Mouse (Mus musculus) embryonic facial prominence, embryonic 11.5 days (tissue): ENCODE data around the gene Gpr63. TPM values are rescaled to one million over a fixed set of nuclear protein-coding genes. Genes with fewer than 3 reads are reported as not detected.

Source experiments
- ATAC-seq: fragments of 200-750 bp; cut with Nextera tagmentation; replicated peaks from 2 replicates; pipeline ENCODE4 v1.8.0; 2017; ENCODE audit warnings: low read depth; ENCODE audit not compliant: insufficient number of reproducible peaks, low FRiP score, low TSS enrichment
- DNase-seq: peaks from one replicate; pipeline ENCODE4 v3.0.0-alpha.2; 2015; ENCODE audit warnings: low spot score
- H3K27ac ChIP-seq: fragments of 300-500 bp; sonication (generic); replicated peaks from 2 replicates; pipeline ENCODE4 v1.5.1; 2014; ENCODE audit warnings: mild to moderate bottlenecking, low read depth, low read length, control low read depth
- H3K27me3 ChIP-seq: fragments of 300-500 bp; sonication (generic); 2 replicates; pipeline ENCODE4 v1.6.1; 2014; ENCODE audit warnings: mild to moderate bottlenecking, low read length, moderate library complexity, mixed read lengths; ENCODE audit not compliant: control insufficient read depth, insufficient read depth
- H3K36me3 ChIP-seq: fragments of 300-500 bp; sonication (generic); replicated peaks from 2 replicates; pipeline ENCODE4 v1.6.1; 2014; ENCODE audit warnings: low read depth, mild to moderate bottlenecking, low read length, moderate library complexity, mixed read lengths; ENCODE audit not compliant: control insufficient read depth, insufficient read depth
- H3K4me1 ChIP-seq: fragments of 300-500 bp; sonication (generic); 2 replicates; pipeline ENCODE4 v1.6.1; 2014; ENCODE audit warnings: low read length, mixed read lengths; ENCODE audit not compliant: control insufficient read depth, insufficient read depth
- H3K4me2 ChIP-seq: fragments of 300-500 bp; sonication (generic); 2 replicates; pipeline ENCODE4 v1.6.1; 2014; ENCODE audit warnings: low read depth, mild to moderate bottlenecking, control low read depth, low read length, moderate library complexity
- H3K4me3 ChIP-seq: fragments of 300-500 bp; sonication (generic); 2 replicates; pipeline ENCODE4 v1.5.1; 2014; ENCODE audit warnings: low read depth, low read length, control low read depth
- H3K9ac ChIP-seq: fragments of 300-500 bp; sonication (generic); replicated peaks from 2 replicates; pipeline ENCODE4 v1.6.1; 2014; ENCODE audit warnings: mild to moderate bottlenecking, control low read depth, low read length
- H3K9me3 ChIP-seq: fragments of 300-500 bp; sonication (generic); replicated peaks from 2 replicates; pipeline ENCODE4 v1.6.1; 2016; ENCODE audit warnings: mild to moderate bottlenecking, low read length, inconsistent platforms, mixed read lengths; ENCODE audit not compliant: control insufficient read depth
- WGBS: fragments of 180-500 bp; shearing (Covaris S2); extraction: QIAGEN DNeasy Blood & Tissue Kit; methylation state at CpG from one replicate; pipeline ENCODE4 v1.1.7; 2014; 5-methylcytosine and 5-hydroxymethylcytosine counted together
- polyA plus RNA-seq: library from polyadenylated mRNA; unstranded; fragments of >200 nt; fragmentation: Nextera tagmentation; extraction: Ambion mirVana; gene quantifications from 2 replicates; pipeline ENCODE4 v1.2.1, GENCODE M21; 2014

The Gpr63 gene
- polyA plus RNA-seq = 2.5 and 3.1 TPM in 2 replicates

DNA sequence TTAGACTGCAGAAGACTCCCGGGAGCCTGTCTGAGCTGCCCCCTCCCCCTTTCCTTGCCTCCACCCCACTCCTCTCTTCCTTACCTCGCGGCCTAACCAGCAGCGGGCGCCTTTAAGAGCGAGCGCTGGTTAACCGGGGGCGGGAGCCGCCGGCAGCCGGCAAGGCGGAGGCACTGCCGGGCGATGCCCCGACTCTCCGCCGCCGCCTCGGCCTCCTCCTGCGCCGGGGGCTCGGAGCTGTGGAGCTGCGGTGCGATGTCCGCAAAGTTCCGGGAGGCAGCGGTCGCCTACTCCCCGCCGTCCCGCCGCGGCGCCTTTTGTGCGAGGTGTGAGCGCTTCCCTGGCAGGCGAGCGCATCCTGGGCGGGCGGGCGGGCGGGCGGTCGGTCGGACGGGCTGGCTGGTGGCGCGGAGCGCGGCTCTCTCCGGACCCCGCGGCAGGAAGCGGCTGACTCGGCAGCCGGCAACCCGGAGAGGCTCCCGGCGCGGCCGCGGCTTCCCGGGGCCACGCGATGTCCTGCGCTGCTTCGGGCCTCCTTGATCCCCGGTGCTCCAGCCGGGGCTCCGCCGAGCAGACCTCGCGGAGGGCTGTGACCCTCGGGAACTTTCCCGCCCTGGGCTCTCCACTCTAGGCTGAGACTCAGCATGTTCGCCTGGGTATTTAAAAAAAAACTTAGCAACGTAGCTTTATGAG lies at the start of gene Gpr63:
Gene Gpr63, plus strand, starts transcription at position 109 of the 693 bp plus-strand sequence.
- H3K9ac ChIP-seq = peak within 1 kb of the TSS; percentile 95
- H3K4me2 ChIP-seq = peak within 1 kb of the TSS; percentile 64
- no peaks in the 10 kb centered on the region for H3K27me3 ChIP-seq
- H3K4me3 ChIP-seq = peak within 1 kb of the TSS; percentile 66
- no peaks in the 10 kb centered on the region for H3K4me1 ChIP-seq
- H3K36me3 ChIP-seq = no peaks in the 10 kb centered on the region
- peak within 1 kb of the TSS; percentile 91 for H3K27ac ChIP-seq
- DNase-seq (peak; percentile 84), ATAC-seq (peak; percentile 98)
- WGBS = 0% methylated on average over 52 of the region's 78 CpGs
- no peaks in the 10 kb centered on the region for H3K9me3 ChIP-seq

DNA sequence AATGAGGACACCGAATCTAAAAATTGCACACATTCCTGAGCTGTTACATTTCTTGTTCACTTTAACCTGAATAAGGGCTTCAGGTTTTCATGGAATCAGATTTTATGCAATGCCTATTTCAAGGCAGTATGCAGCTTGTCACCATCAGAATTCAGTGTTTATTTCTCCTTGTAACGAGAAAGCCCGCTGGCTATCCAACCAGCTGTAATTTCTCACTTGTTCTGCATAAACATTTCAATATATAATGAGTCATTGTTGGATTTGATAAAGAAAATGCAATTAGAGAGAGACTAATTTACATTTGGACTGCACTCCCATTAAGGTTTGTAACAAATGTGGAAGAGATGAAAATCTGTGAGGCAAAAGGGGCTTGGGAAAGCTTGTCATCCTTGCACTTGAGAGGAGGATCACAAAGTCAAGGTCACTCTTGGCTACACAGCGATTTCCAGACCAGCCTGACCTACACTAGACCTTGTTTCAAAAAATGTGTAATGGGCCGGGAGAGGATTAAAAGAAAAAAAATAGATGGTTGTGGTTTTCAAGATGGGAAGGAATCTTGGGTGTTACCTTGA lies 46.1 kb upstream of the Gpr63 start:
- H3K4me3 ChIP-seq = no peak overlapping the region
- H3K4me2 ChIP-seq = no peak overlapping the region
- H3K27ac ChIP-seq = no peak overlapping the region
- H3K9ac ChIP-seq = no peak overlapping the region
- H3K9me3 ChIP-seq = no peaks in the 10 kb centered on the region
- H3K36me3 ChIP-seq = no peaks in the 10 kb centered on the region
- WGBS = 82% methylated on average over 5 of the region's 5 CpGs
- DNase-seq (no peak), ATAC-seq (no peak)
- H3K27me3 ChIP-seq = no peaks in the 10 kb centered on the region
- H3K4me1 ChIP-seq = no peaks in the 10 kb centered on the region

DNA sequence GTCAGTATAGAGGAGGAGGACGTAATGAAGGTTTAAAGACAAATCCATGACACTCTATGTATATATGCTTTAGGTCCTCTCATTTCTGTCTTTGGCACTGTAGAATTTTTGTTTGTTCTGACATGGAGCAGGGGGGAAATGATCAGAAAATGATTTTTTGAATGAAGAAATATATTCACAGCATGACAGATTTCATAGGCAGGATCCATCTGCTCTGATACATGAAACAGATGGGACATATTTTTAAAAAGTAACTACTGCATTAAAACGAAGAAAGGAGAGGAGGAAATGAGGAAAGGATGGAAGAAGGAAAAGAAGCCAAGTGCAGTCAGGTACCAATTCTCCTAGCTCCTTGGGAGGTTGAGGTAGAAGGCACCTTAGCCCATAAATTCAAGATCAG lies 41.5 kb upstream of the Gpr63 start:
- H3K4me3 ChIP-seq = no peak overlapping the region
- DNase-seq (no peak), ATAC-seq (no peak)
- H3K9ac ChIP-seq = no peak overlapping the region
- H3K4me1 ChIP-seq = no peaks in the 10 kb centered on the region
- H3K27ac ChIP-seq = no peak overlapping the region
- 77% methylated on average over 2 of the region's 2 CpGs for WGBS
- no peak overlapping the region for H3K4me2 ChIP-seq
- no peaks in the 10 kb centered on the region for H3K27me3 ChIP-seq
- no peaks in the 10 kb centered on the region for H3K36me3 ChIP-seq
- H3K9me3 ChIP-seq = no peaks in the 10 kb centered on the region

DNA sequence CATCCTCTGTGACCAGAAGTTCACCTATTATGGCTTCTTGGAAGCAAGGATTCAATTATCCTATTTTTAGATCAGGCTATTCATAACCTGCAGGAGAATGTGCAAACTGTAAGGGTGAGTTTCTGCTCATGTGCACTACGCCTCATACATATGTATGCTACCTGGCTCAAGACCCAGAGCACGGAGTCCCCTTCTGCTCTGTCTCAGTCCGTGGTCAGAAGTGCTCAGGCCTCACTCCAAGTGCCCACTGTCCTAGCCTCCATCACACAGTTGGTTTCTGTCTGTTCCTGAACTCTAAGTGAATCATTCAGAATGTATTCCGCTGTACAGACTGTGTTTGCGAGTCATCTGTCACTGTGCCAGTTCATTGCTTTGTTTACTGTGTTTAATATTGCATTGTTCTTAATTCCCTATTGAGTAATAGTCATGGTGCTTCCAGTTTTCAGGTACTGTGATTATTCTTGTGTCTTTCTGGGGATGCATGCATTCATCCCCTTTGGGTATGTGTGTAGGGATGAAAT lies 37.9 kb upstream of the Gpr63 start:
- Histone ChIP-seq H3K4me3 (no peak overlapping the region), H3K27me3 (no peaks in the 10 kb centered on the region), H3K4me2 (no peak overlapping the region), H3K9ac (no peak overlapping the region), H3K4me1 (no peaks in the 10 kb centered on the region), H3K27ac (no peak overlapping the region), H3K9me3 (no peaks in the 10 kb centered on the region), H3K36me3 (no peaks in the 10 kb centered on the region)
- WGBS = 95% methylated on average over 5 of the region's 5 CpGs
- ATAC-seq (no peak), DNase-seq (no peak)

DNA sequence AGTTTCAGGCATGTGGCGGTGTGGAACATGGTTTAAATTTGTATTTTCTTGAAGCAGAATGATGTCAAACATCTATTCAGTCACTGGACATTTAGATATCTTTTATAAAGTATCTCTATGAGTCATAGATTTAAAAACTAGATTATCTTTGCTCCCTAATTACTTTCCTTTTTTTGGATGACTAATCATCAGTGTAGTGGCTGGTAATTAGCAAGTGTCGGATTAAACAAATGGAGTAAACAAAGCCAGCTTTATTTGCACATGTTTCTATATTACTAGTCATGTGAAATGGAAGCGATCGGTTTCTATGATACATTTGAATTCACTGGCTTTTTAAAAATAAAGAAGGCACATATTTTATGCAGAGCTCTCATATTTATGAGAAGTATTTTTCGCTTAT lies 37.3 kb upstream of the Gpr63 start:
- WGBS = 88% methylated on average over 5 of the region's 5 CpGs
- no peaks in the 10 kb centered on the region for H3K9me3 ChIP-seq
- H3K36me3 ChIP-seq = no peaks in the 10 kb centered on the region
- DNase-seq (no peak), ATAC-seq (no peak)
- no peak overlapping the region for H3K4me3 ChIP-seq
- no peak overlapping the region for H3K9ac ChIP-seq
- H3K4me1 ChIP-seq = no peaks in the 10 kb centered on the region
- no peaks in the 10 kb centered on the region for H3K27me3 ChIP-seq
- H3K4me2 ChIP-seq = no peak overlapping the region
- no peak overlapping the region for H3K27ac ChIP-seq

DNA sequence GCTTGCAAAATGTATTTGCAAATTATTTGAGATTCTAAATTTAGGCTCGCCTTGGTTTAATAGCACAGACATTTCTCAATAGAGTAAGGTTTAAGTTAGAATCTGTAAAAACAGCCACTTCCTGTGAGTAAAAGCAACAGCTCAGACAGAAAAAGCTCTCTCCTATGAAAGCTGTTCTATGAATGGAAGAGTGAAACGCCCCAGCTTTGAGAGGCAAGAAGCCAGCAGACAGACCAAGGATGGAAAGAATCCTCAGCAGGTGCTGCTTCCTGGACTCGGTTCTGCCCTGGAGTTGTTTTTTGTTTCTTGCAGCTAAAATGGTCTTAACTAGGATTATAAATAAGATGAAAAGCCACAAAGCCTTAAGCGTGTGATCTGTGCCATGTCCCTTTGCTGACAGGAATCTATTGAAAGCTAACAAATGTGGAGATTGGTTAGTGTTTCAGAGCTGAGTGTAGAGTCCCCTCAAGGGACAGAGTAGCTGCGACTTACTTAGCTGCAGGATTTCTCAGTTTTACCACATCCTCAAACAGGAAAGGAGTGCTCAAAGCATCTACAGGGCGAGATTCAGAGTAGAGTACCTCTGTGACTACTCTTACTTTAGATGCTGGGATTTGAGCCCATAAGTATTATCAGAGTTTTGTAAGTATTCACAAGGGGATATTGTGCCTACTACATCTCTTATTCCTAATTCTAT lies 23.3 kb upstream of the Gpr63 start:
- Histone ChIP-seq H3K4me1 (no peaks in the 10 kb centered on the region), H3K36me3 (no peaks in the 10 kb centered on the region), H3K4me3 (no peak overlapping the region), H3K27me3 (no peaks in the 10 kb centered on the region), H3K27ac (no peak overlapping the region), H3K9me3 (no peaks in the 10 kb centered on the region), H3K4me2 (no peak overlapping the region), H3K9ac (no peak overlapping the region)
- WGBS = 48% methylated on average over 6 of the region's 6 CpGs
- DNase-seq (no peak), ATAC-seq (no peak)

DNA sequence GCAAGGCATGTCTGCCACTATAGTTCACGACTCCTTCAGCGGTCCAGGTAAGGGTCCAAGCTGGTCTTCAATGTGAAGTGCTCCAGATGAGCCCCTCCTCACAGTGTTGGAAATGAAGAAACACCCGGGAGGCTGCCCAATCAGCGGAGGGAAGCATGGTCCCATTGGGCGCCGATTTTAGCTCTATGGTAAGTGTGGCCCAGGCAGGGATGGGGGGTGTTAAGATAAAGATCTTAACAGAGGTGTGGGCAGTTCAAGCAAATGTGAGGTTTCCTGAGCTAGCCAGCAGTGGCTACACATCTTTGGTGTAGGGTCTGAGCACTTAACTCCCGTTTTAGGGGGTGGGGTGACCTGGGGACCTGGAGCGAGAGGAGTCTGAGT lies 299 bp upstream of the Gpr63 start:
- no peaks in the 10 kb centered on the region for H3K4me1 ChIP-seq
- no peaks in the 10 kb centered on the region for H3K36me3 ChIP-seq
- DNase-seq (no peak), ATAC-seq (no peak)
- peak overlapping the region; percentile 91; the same call in 1 of the 2 replicates for H3K27ac ChIP-seq
- peak overlapping the region; percentile 64 for H3K4me2 ChIP-seq
- no peaks in the 10 kb centered on the region for H3K27me3 ChIP-seq
- peak overlapping the region; percentile 66 for H3K4me3 ChIP-seq
- H3K9ac ChIP-seq = peak overlapping the region; percentile 95
- H3K9me3 ChIP-seq = no peaks in the 10 kb centered on the region
- 8% methylated on average over 8 of the region's 8 CpGs for WGBS

DNA sequence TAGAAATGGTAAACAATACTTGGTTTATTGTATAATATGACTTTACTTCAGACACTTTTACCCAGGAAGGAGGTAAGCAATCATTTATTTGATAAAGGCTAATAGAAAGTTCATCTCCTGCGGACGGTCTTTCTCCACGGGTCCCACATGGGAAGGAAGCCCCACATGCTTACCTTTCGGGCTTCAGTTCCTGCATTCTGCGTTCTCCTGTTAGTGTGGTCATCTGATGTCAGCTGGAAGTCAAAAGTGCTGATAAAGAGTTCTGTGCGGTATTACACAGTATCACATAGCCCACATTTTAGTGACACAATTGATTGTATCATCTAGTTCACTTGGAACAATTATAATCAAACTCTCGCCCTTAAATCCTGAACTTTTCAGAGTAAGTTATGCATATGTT lies 1.0 kb downstream of the Gpr63 start:
- no peak for ATAC-seq
- DNase-seq = peak; percentile 35
- Histone ChIP-seq H3K27me3 (no peaks in the 10 kb centered on the region), H3K4me1 (no peaks in the 10 kb centered on the region), H3K9ac (peak overlapping the region; percentile 95), H3K27ac (no peak overlapping the region), H3K9me3 (no peaks in the 10 kb centered on the region), H3K4me3 (peak overlapping the region; percentile 66), H3K36me3 (no peaks in the 10 kb centered on the region), H3K4me2 (peak overlapping the region; percentile 64)
- 14% methylated on average over 7 of the region's 7 CpGs for whole genome bisulfite sequencing
